Mouse (Mus musculus): ENCODE data around the gene Mterf1b. TPM values are rescaled to one million over a fixed set of nuclear protein-coding genes. Genes with fewer than 3 reads are reported as not detected.

The Mterf1b gene
- polyA plus RNA-seq, 1 experiment, result 0.91 TPM

GRCm38 (mm10) chr5:4232163-4232562 is 40.0 kb downstream of the Mterf1b start:
- Histone ChIP-seq H3K4me3 (no peak overlapping the region), H3ac (ENCODE audit: control insufficient read depth, insufficient read length) (no peak overlapping the region), H3K27me3 (ENCODE audit: control insufficient read depth, insufficient read depth, insufficient read length) (no peaks in the 10 kb centered on the region), H3K4me2 (ENCODE audit: low read depth) (no peak overlapping the region), H3K79me2 (ENCODE audit: control insufficient read depth, insufficient read depth) (no peaks in the 10 kb centered on the region), H3K36me3 (ENCODE audit: control insufficient read depth, insufficient read depth) (no peaks in the 10 kb centered on the region)
- TF ChIP-seq MYOD1 (IDR thresholded peaks at IDR 0.05; ENCODE audit: control insufficient read depth in 1 of 3, insufficient read length in 2 of 3, low read depth in 2 of 3) (no peak), MAX (IDR thresholded peaks at IDR 0.05; ENCODE audit: low read depth) (no peak), SRF (IDR thresholded peaks at IDR 0.05; ENCODE audit: control insufficient read depth, insufficient read length, low read depth) (no peak), CEBPB (IDR thresholded peaks at IDR 0.05; ENCODE audit: insufficient read depth, poor library complexity, severe bottlenecking) (no peak), E2F4 (IDR thresholded peaks at IDR 0.05; ENCODE audit: insufficient read depth) (no peak), TCF12 (IDR thresholded peaks at IDR 0.05; ENCODE audit: insufficient read depth, poor library complexity, severe bottlenecking) (no peak), USF1 (IDR thresholded peaks at IDR 0.05; ENCODE audit: low read depth) (no peak), MYOG (IDR thresholded peaks at IDR 0.05; ENCODE audit: control insufficient read depth in 1 of 3, insufficient read depth in 1 of 3, insufficient read length in 2 of 3, low read depth in 2 of 3) (no peak), TCF3 (IDR thresholded peaks at IDR 0.05; ENCODE audit: insufficient read length, low read depth) (no peak), REST (IDR thresholded peaks at IDR 0.05; ENCODE audit: insufficient read depth, insufficient read length) (no peak), POLR2AphosphoS2 (IDR thresholded peaks at IDR 0.05; ENCODE audit: insufficient read length, low read depth) (no peak)

- H3K79me2 ChIP-seq (ENCODE audit: control insufficient read depth, insufficient read depth), result no peaks in the 10 kb centered on the region
- H3K27me3 ChIP-seq (ENCODE audit: control insufficient read depth, insufficient read depth, insufficient read length), result no peaks in the 10 kb centered on the region
- no peak for TF ChIP-seq E2F4 (IDR thresholded peaks at IDR 0.05; ENCODE audit: insufficient read depth)
- no peak for TF ChIP-seq MYOG (IDR thresholded peaks at IDR 0.05; ENCODE audit: control insufficient read depth in 1 of 3, insufficient read depth in 1 of 3, insufficient read length in 2 of 3, low read depth in 2 of 3)
- TF ChIP-seq CEBPB (IDR thresholded peaks at IDR 0.05; ENCODE audit: insufficient read depth, poor library complexity, severe bottlenecking), result peak; percentile 91
- peak in 1 of 3 experiments; percentile 10 for TF ChIP-seq MYOD1 (IDR thresholded peaks at IDR 0.05; ENCODE audit: control insufficient read depth in 1 of 3, insufficient read length in 2 of 3, low read depth in 2 of 3)
- H3K36me3 ChIP-seq (ENCODE audit: control insufficient read depth, insufficient read depth), result no peaks in the 10 kb centered on the region
- H3K4me3 ChIP-seq, result no peak overlapping the region
- no peak overlapping the region for H3K4me2 ChIP-seq (ENCODE audit: low read depth)
- H3ac ChIP-seq (ENCODE audit: control insufficient read depth, insufficient read length), result no peak overlapping the region
Measured at GRCm38 (mm10) chr5:4234505-4234904, 42.3 kb downstream of the Mterf1b start.

- TF ChIP-seq POLR2AphosphoS2 (IDR thresholded peaks at IDR 0.05; ENCODE audit: insufficient read length, low read depth) (no peak), CEBPB (IDR thresholded peaks at IDR 0.05; ENCODE audit: insufficient read depth, poor library complexity, severe bottlenecking) (no peak), MYOG (IDR thresholded peaks at IDR 0.05; ENCODE audit: control insufficient read depth in 1 of 3, insufficient read depth in 1 of 3, insufficient read length in 2 of 3, low read depth in 2 of 3) (no peak), MAX (IDR thresholded peaks at IDR 0.05; ENCODE audit: low read depth) (no peak), USF1 (IDR thresholded peaks at IDR 0.05; ENCODE audit: low read depth) (no peak), MYOD1 (IDR thresholded peaks at IDR 0.05; ENCODE audit: control insufficient read depth in 1 of 3, insufficient read length in 2 of 3, low read depth in 2 of 3) (no peak), TCF12 (IDR thresholded peaks at IDR 0.05; ENCODE audit: insufficient read depth, poor library complexity, severe bottlenecking) (no peak), TCF3 (IDR thresholded peaks at IDR 0.05; ENCODE audit: insufficient read length, low read depth) (no peak), E2F4 (IDR thresholded peaks at IDR 0.05; ENCODE audit: insufficient read depth) (no peak), SRF (IDR thresholded peaks at IDR 0.05; ENCODE audit: control insufficient read depth, insufficient read length, low read depth) (no peak), POLR2A (IDR thresholded peaks at IDR 0.05; ENCODE audit: insufficient read length, low read depth) (no peak), REST (IDR thresholded peaks at IDR 0.05; ENCODE audit: insufficient read depth, insufficient read length) (no peak)
- no peaks in the 10 kb centered on the region for H3K79me2 ChIP-seq (ENCODE audit: control insufficient read depth, insufficient read depth)
- H3K4me2 ChIP-seq (ENCODE audit: low read depth), result no peak overlapping the region
- H3ac ChIP-seq (ENCODE audit: control insufficient read depth, insufficient read length), result no peak overlapping the region
- no peaks in the 10 kb centered on the region for H3K36me3 ChIP-seq (ENCODE audit: control insufficient read depth, insufficient read depth)
- H3K27me3 ChIP-seq (ENCODE audit: control insufficient read depth, insufficient read depth, insufficient read length), result no peaks in the 10 kb centered on the region
- H3K4me3 ChIP-seq, result no peak overlapping the region
Measured at GRCm38 (mm10) chr5:4240120-4240519, 48.0 kb downstream of the Mterf1b start.

GRCm38 (mm10) chr5:4245004-4245403 is 52.8 kb downstream of the Mterf1b start:
- peak overlapping the region; percentile 16 for H3K4me2 ChIP-seq (ENCODE audit: low read depth)
- no peaks in the 10 kb centered on the region for H3K79me2 ChIP-seq (ENCODE audit: control insufficient read depth, insufficient read depth)
- TF ChIP-seq E2F4 (IDR thresholded peaks at IDR 0.05; ENCODE audit: insufficient read depth), result no peak
- no peak for TF ChIP-seq TCF12 (IDR thresholded peaks at IDR 0.05; ENCODE audit: insufficient read depth, poor library complexity, severe bottlenecking)
- TF ChIP-seq TCF3 (IDR thresholded peaks at IDR 0.05; ENCODE audit: insufficient read length, low read depth), result no peak
- TF ChIP-seq POLR2A (IDR thresholded peaks at IDR 0.05; ENCODE audit: insufficient read length, low read depth), result no peak
- TF ChIP-seq USF1 (IDR thresholded peaks at IDR 0.05; ENCODE audit: low read depth), result no peak
- TF ChIP-seq MAX (IDR thresholded peaks at IDR 0.05; ENCODE audit: low read depth), result no peak
- no peak for TF ChIP-seq POLR2AphosphoS2 (IDR thresholded peaks at IDR 0.05; ENCODE audit: insufficient read length, low read depth)
- TF ChIP-seq SRF (IDR thresholded peaks at IDR 0.05; ENCODE audit: control insufficient read depth, insufficient read length, low read depth), result no peak
- no peak for TF ChIP-seq REST (IDR thresholded peaks at IDR 0.05; ENCODE audit: insufficient read depth, insufficient read length)
- TF ChIP-seq MYOG (IDR thresholded peaks at IDR 0.05; ENCODE audit: control insufficient read depth in 1 of 3, insufficient read depth in 1 of 3, insufficient read length in 2 of 3, low read depth in 2 of 3), result no peak
- TF ChIP-seq MYOD1 (IDR thresholded peaks at IDR 0.05; ENCODE audit: control insufficient read depth in 1 of 3, insufficient read length in 2 of 3, low read depth in 2 of 3), result no peak
- no peak for TF ChIP-seq CEBPB (IDR thresholded peaks at IDR 0.05; ENCODE audit: insufficient read depth, poor library complexity, severe bottlenecking)
- no peak overlapping the region for H3K4me3 ChIP-seq
- H3ac ChIP-seq (ENCODE audit: control insufficient read depth, insufficient read length), result no peak overlapping the region
- H3K27me3 ChIP-seq (ENCODE audit: control insufficient read depth, insufficient read depth, insufficient read length), result no peaks in the 10 kb centered on the region
- H3K36me3 ChIP-seq (ENCODE audit: control insufficient read depth, insufficient read depth), result no peaks in the 10 kb centered on the region

GRCm38 (mm10) chr5:4246095-4246494 is 53.9 kb downstream of the Mterf1b start:
- Histone ChIP-seq H3ac (ENCODE audit: control insufficient read depth, insufficient read length) (no peak overlapping the region), H3K27me3 (ENCODE audit: control insufficient read depth, insufficient read depth, insufficient read length) (no peaks in the 10 kb centered on the region), H3K36me3 (ENCODE audit: control insufficient read depth, insufficient read depth) (no peaks in the 10 kb centered on the region), H3K4me2 (ENCODE audit: low read depth) (peak overlapping the region; percentile 66), H3K4me3 (no peak overlapping the region), H3K79me2 (ENCODE audit: control insufficient read depth, insufficient read depth) (no peaks in the 10 kb centered on the region)
- TF ChIP-seq USF1 (IDR thresholded peaks at IDR 0.05; ENCODE audit: low read depth) (peak; percentile 45), MYOG (IDR thresholded peaks at IDR 0.05; ENCODE audit: control insufficient read depth in 1 of 3, insufficient read depth in 1 of 3, insufficient read length in 2 of 3, low read depth in 2 of 3) (peak in 2 of 3 experiments; percentile 68 to 72), E2F4 (IDR thresholded peaks at IDR 0.05; ENCODE audit: insufficient read depth) (no peak), TCF3 (IDR thresholded peaks at IDR 0.05; ENCODE audit: insufficient read length, low read depth) (no peak), TCF12 (IDR thresholded peaks at IDR 0.05; ENCODE audit: insufficient read depth, poor library complexity, severe bottlenecking) (peak; percentile 70), MAX (IDR thresholded peaks at IDR 0.05; ENCODE audit: low read depth) (no peak), MYOD1 (IDR thresholded peaks at IDR 0.05; ENCODE audit: control insufficient read depth in 1 of 3, insufficient read length in 2 of 3, low read depth in 2 of 3) (peak in 2 of 3 experiments; percentile 31 to 65), POLR2A (IDR thresholded peaks at IDR 0.05; ENCODE audit: insufficient read length, low read depth) (no peak), SRF (IDR thresholded peaks at IDR 0.05; ENCODE audit: control insufficient read depth, insufficient read length, low read depth) (no peak), REST (IDR thresholded peaks at IDR 0.05; ENCODE audit: insufficient read depth, insufficient read length) (no peak), POLR2AphosphoS2 (IDR thresholded peaks at IDR 0.05; ENCODE audit: insufficient read length, low read depth) (no peak), CEBPB (IDR thresholded peaks at IDR 0.05; ENCODE audit: insufficient read depth, poor library complexity, severe bottlenecking) (0 out of 2 replicates have a peak, but pooled peaks have one; percentile 4)
